Mouse (Mus musculus) MEL (cell line): ENCODE results near the gene Rab11fip4.

ENCODE experiments used
- CTCF ChIP-seq, 3 experiments: IDR thresholded peaks in 2 of 3; conservative IDR thresholded peaks in 1 of 3; 2 replicates each; pipeline ENCODE4 v1.5.1; 2011 to 2012; ENCODE audit warnings: low read length in 3 of 3, low read depth in 2 of 3, mild to moderate bottlenecking in 2 of 3, improper control_type of control experiment in 1 of 3, inconsistent platforms in 1 of 3, mixed read lengths in 1 of 3, moderate library complexity in 1 of 3; ENCODE audit not compliant: control insufficient read depth in 1 of 3, insufficient read depth in 1 of 3, poor library complexity in 1 of 3, severe bottlenecking in 1 of 3
- EP300 ChIP-seq, 2 experiments: IDR thresholded peaks; 2 replicates each; pipeline ENCODE4 v1.6.1; 2011; ENCODE audit warnings: improper control_type of control experiment in 2 of 2, low read length in 2 of 2, low read depth in 1 of 2, mild to moderate bottlenecking in 1 of 2
- ETS1 ChIP-seq: IDR thresholded peaks from 2 replicates; pipeline ENCODE4 v1.6.1; 2012; ENCODE audit warnings: low read depth, mild to moderate bottlenecking, inconsistent platforms, low read length, improper control_type of control experiment, moderate library complexity
- MYC ChIP-seq: IDR thresholded peaks from 2 replicates; pipeline ENCODE4 v1.6.1; 2011; ENCODE audit warnings: low read depth, mild to moderate bottlenecking, low read length, improper control_type of control experiment, moderate library complexity
- NRF1 ChIP-seq: IDR thresholded peaks from 2 replicates; pipeline ENCODE4 v1.6.1; 2014; ENCODE audit warnings: low read depth, mild to moderate bottlenecking, inconsistent platforms, low read length, improper control_type of control experiment, moderate library complexity; ENCODE audit not compliant: poor library complexity, insufficient read depth, severe bottlenecking
- SIN3A ChIP-seq: IDR thresholded peaks from 2 replicates; pipeline ENCODE4 v1.6.1; 2012; ENCODE audit warnings: low read length, improper control_type of control experiment, inconsistent platforms
- SMC3 ChIP-seq: IDR thresholded peaks from 2 replicates; pipeline ENCODE4 v1.6.1; 2011; ENCODE audit warnings: low read depth, low read length, improper control_type of control experiment

DNA sequence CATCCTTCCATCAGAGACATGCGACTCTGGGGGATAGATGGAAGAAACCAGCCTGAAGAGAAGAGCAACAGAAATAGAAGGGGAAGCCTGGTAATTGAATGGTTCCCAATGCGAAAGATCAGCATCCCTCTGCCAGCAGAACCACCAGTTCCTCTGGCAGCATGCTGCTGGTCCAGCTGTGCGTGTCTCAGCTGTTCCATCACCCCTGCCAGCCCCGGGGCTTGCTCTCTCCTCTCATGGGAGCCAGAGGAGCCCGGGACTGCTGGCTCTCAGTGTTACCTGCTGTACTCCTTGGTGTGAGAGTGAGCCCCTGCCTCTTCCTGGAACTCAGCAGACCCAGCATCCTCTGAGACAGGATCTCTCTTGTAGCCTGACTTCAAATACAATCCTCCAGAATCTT is 24.9 kb downstream of the Rab11fip4 start:
- no peak for TF ChIP-seq SIN3A
- TF ChIP-seq CTCF (IDR thresholded peaks at IDR 0.05 in 2 of 3, conservative IDR thresholded peaks at IDR 0.05 in 1 of 3; ENCODE audit: control insufficient read depth in 1 of 3, insufficient read depth in 1 of 3, low read depth in 2 of 3, low read length in 3 of 3, poor library complexity in 1 of 3, severe bottlenecking in 1 of 3) = no peak
- TF ChIP-seq ETS1 = no peak
- no peak for TF ChIP-seq EP300 (IDR thresholded peaks at IDR 0.05; ENCODE audit: low read depth in 1 of 2, low read length in 2 of 2)
- no peak for TF ChIP-seq SMC3
- TF ChIP-seq MYC = no peak
- TF ChIP-seq NRF1 = no peak
